Mouse (Mus musculus) gastrocnemius, postnatal 14 days (tissue): ENCODE data around the gene Vmn2r77. TPM values are rescaled to one million over a fixed set of nuclear protein-coding genes. Genes with fewer than 3 reads are reported as not detected.
A peak's percentile ranks its signal among the peaks of the same experiment; 100 is the strongest.
"Not testable (repeated sequence)": the region's sequence is repeated elsewhere in the genome, so short reads cannot be mapped to it uniquely, and the experiment has no call there.

Source experiments
- DNase-seq: peaks from one replicate; pipeline ENCODE4 v3.0.0; 2021; ENCODE audit warnings: mixed read lengths
- intact Hi-C: fragments of 180-260 bp; cut with DNase I; formaldehyde crosslinking; loops from one replicate; pipeline ENCODE4 v1.15.1; 2025; ENCODE audit warnings: low total_unique reads
- long read RNA-seq, 2 experiments: library from polyadenylated mRNA; stranded (forward); transcript quantifications; one replicate each; pipeline ENCODE4 v2.0.0; 2021
- total RNA-seq, 2 experiments: library from RNA; stranded (reverse); gene quantifications; 2 replicates each; pipeline ENCODE4 v1.2.3; 2021

Gene Vmn2r77
- not detected for total RNA-seq
- long read RNA-seq, experiment 1 = 0 reads
- long read RNA-seq, experiment 2 = 0 reads

DNA sequence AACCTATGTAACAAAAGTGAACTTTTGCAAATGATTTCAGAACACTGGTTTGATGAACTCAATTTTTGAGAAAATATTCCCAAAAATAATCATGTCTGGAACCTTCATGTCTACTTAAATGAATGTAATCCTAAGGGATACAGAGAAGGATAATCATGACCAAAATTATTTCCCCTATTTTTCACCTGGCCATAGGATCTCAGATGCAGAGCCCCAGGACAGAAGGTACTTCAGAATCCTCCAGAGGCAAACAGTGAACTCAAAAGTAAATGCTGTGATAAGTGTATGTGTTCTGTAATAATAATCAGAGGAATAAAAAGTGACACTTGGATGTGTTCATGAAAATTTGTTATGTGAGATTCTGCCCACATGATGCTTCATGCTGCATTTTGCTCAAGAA is at the start of gene Vmn2r77:
TSS of gene Vmn2r77 (plus strand) at position 301 of the 400 bp plus-strand sequence.
- DNase-seq = no peak
- intact Hi-C loops = no loop called here

DNA sequence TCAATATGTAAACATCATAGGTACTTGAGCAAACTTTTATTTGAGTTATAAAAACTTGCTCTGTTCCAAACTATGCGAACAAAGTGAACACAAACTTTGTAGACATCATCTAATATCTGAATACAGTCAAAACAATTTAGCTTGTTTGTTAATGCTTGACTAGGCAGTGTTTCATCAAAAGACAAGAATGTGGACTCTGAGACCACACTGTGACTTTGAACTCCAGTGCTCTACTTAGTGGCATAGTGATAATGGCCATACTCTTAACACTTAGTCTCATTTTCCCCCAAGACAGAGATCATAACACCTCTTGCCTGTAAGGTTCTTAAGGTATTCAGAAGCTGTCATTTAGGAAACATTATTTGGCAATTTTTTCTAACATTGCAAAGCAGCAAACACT is 34.1 kb upstream of the Vmn2r77 start:
- intact Hi-C loops = no loop called here
- DNase-seq = no peak

- no peak for DNase-seq
Observed at GRCm38 (mm10) chr7:86764628-86765027, 30.2 kb upstream of the Vmn2r77 start.

GRCm38 (mm10) chr7:86771621-86772020 is 23.2 kb upstream of the Vmn2r77 start:
- intact Hi-C loops = no loop called here
- DNase-seq = no peak

More at GRCm38 (mm10) chr7:86764628-86765027, 30.2 kb upstream of the Vmn2r77 start:
- intact Hi-C loops = no loop called here

DNA sequence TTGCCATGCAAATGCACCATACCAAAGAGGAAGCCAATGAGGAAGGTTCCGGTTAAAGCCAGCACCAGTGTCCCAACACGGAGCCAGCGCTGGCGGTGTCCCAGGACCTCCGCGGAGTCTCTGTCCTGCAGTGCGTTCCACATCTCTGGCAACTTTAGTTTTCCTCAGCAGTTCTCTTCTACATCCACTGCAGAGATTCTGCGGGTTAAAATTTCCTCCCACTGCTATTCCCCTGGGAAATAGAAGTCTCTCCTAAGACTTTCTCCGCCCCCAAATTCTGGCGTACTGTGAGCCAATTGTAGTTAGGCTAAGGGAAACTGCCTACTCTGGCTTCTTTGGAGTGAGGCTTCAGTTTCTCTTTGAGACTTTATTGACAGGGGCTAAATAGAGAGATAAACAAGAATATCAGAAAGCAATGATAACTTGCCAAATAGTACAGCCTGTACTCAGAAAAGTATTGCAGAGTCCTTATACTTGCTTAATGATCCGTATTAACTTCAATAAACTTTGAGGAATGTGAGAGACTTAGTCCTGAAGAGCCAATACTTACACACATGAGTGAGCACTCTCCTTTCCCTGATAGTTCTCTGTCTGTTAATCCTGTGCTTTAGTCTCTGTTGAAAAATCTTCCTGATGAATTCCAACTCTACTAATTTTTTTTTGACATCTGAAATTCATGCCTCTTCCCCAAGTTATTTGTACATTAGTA is 19.1 kb upstream of the Vmn2r77 start, which contains the start of gene Folh1:
TSS of gene Folh1 (minus strand) at position 327 of the 709 bp plus-strand sequence.
- peak; percentile 4 for DNase-seq
- intact Hi-C loops = no loop called here

DNA sequence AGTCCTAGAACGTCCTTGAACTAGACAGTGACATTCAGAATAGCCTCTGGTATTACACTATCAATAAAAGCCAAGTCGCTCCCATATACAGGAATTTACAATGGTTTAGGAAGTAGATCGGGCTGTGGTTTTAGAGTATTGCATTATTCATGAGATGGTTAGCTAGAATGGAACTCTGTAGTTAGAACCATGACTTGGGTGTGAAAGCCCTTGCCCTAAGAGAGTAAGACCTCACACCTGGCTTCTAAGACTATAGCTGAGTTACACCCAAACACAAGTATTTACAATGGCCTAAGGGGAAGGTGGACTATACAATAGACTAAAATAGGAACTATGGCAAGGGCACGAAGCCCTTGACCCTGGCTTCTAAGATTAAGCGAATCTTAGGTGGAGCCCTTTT is 20.4 kb downstream of the Vmn2r77 start:
- intact Hi-C loops = not testable (repeated sequence)

DNA sequence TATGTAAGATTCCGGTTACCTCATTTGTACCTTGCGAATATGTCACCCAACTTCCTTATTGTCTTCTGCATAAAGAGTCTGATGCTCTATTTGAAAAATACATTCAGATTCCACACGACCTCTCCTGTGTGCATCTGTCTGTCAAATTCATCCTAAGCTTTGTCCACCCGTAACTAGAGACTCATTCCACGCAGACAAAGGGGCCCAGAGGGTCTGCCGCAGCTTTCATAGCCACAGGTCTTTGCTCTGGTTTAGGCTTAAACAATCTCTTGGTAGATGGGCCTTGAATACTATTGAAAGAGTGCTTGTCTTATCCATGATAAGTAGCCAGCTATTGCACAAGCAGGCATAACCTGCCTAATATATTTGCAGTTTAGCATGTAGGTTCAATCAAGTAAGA is 20.9 kb downstream of the Vmn2r77 start:
- intact Hi-C loops, DNase-seq: not testable (repeated sequence)

More for the DNA sequence above, 20.4 kb downstream of the Vmn2r77 start:
- not testable (repeated sequence) for DNase-seq

- intact Hi-C loops = no loop called here
- DNase-seq = no peak
Observed at GRCm38 (mm10) chr7:86816466-86816865, 21.6 kb downstream of the Vmn2r77 start.

Other genes with a start within 250 kb of the Vmn2r77 start
- gene Olfr295, start 211.2 kb upstream of the Vmn2r77 start, total RNA-seq = not detected
- gene Olfr294, start 178.4 kb upstream of the Vmn2r77 start, total RNA-seq = not detected
- gene Olfr293, start 146.0 kb upstream of the Vmn2r77 start, total RNA-seq = not detected
- not detected for gene Olfr292, start 106.7 kb upstream of the Vmn2r77 start, total RNA-seq
- gene Folh1, start 19.1 kb upstream of the Vmn2r77 start, total RNA-seq = under 1 TPM in 1 of 2 experiments, not detected in 1; 0.10 TPM
- gene Vmn2r78, start 120.1 kb downstream of the Vmn2r77 start, total RNA-seq = not detected
- gene Vmn2r79, start 201.1 kb downstream of the Vmn2r77 start, total RNA-seq = not detected